In genomic region chr11:96977606-96978400, GRCm38 (mm10) we compare ENCODE assay signal across 8 mouse cellular contexts. TPM values are rescaled to one million over a fixed set of nuclear protein-coding genes. Genes with fewer than 3 reads are reported as not detected.
DNase-seq lines count a peak whose midpoint lies in the region; ATAC-seq and TF ChIP-seq lines count a peak whose summit lies in the region.

No protein-coding gene starts in this region.

- DNase-seq in MEL-GATA-1-ER (ENCODE audit: extremely low read depth, low read depth): peak; percentile 100
- peak; percentile 99 to 100 for DNase-seq in cerebellum, adult 2 months
- DNase-seq in forebrain, postnatal 0 days: peak; percentile 100
- DNase-seq in heart, postnatal 4 days: peak; percentile 98
- peak; percentile 100 for DNase-seq in layer of hippocampus, adult 8-10 months (ENCODE audit: low spot score in 2 of 2)
- peak; percentile 99 for DNase-seq in ovary, adult 18-20 months (ENCODE audit: low spot score)
- peak; percentile 99 for DNase-seq in thymus, postnatal 0 days (ENCODE audit: low spot score)

- H3K27me3 ChIP-seq in cerebellum, adult 2 months (ENCODE audit: control insufficient read depth, insufficient read depth, low read length): no peaks in the 10 kb centered on the region
- H3K27me3 ChIP-seq in forebrain, postnatal 0 days (ENCODE audit: insufficient read depth, low read length): no peaks in the 10 kb centered on the region
- no peaks in the 10 kb centered on the region for H3K27me3 ChIP-seq in lung, embryonic 15.5 days

- H3K4me2 ChIP-seq in forebrain, postnatal 0 days (ENCODE audit: low read depth): peak overlapping the region; percentile 79
- H3K4me2 ChIP-seq in lung, embryonic 15.5 days: peak overlapping the region; percentile 85

- TF ChIP-seq CTCF in cerebellum, adult 2 months (IDR thresholded peaks at IDR 0.05; ENCODE audit: borderline replicate concordance, insufficient read depth, low read depth, low read length): no peak
- TF ChIP-seq CTCF in forebrain, postnatal 0 days (IDR thresholded peaks at IDR 0.05; ENCODE audit: low read depth): no peak

- peaks cover 24% of the 10 kb centered on the region for H3K4me1 ChIP-seq in cerebellum, adult 2 months (ENCODE audit: control insufficient read depth, insufficient read depth, low read length)
- peaks cover 18% of the 10 kb centered on the region for H3K4me1 ChIP-seq in forebrain, postnatal 0 days (ENCODE audit: insufficient read depth)
- H3K4me1 ChIP-seq in lung, embryonic 15.5 days: peaks cover 27% of the 10 kb centered on the region

- H3K27ac ChIP-seq in cerebellum, adult 2 months (ENCODE audit: insufficient read depth, low read length): peak overlapping the region; percentile 94
- peak overlapping the region; percentile 97 for H3K27ac ChIP-seq in forebrain, postnatal 0 days (ENCODE audit: low read depth, low read length)
- H3K27ac ChIP-seq in lung, embryonic 15.5 days: peak overlapping the region; percentile 95

- TF ChIP-seq POLR2A in cerebellum, adult 2 months (IDR thresholded peaks at IDR 0.05; ENCODE audit: borderline replicate concordance, insufficient read depth, low read length): peak; percentile 82; the same call in 1 of the 2 replicates

- peak; percentile 97 for ATAC-seq in forebrain, postnatal 0 days
- ATAC-seq in lung, embryonic 15.5 days (ENCODE audit: borderline replicate concordance, extremely low read depth, low FRiP score, low TSS enrichment): peak; percentile 96

- peak overlapping the region; percentile 94 for H3K9ac ChIP-seq in forebrain, postnatal 0 days
- peak overlapping the region; percentile 95 for H3K9ac ChIP-seq in lung, embryonic 15.5 days

- H3K9me3 ChIP-seq in forebrain, postnatal 0 days (ENCODE audit: low read length): no peaks in the 10 kb centered on the region
- H3K9me3 ChIP-seq in lung, embryonic 15.5 days: no peaks in the 10 kb centered on the region

- H3K4me3 ChIP-seq in cerebellum, adult 2 months (replicated peaks; ENCODE audit: insufficient read depth, low read depth, low read length): peak overlapping the region; percentile 89
- peak overlapping the region; percentile 87 for H3K4me3 ChIP-seq in forebrain, postnatal 0 days (ENCODE audit: low read depth, low read length)
- H3K4me3 ChIP-seq in lung, embryonic 15.5 days: peak overlapping the region; percentile 84

- H3K36me3 ChIP-seq in forebrain, postnatal 0 days (ENCODE audit: insufficient read depth): no peaks in the 10 kb centered on the region
- no peaks in the 10 kb centered on the region for H3K36me3 ChIP-seq in lung, embryonic 15.5 days

- WGBS in cerebellum, adult 2 months: under 1% methylated on average over 45 of the region's 45 CpGs
- whole genome bisulfite sequencing in forebrain, postnatal 0 days: 2% methylated on average over 45 of the region's 45 CpGs
- WGBS in lung, embryonic 15.5 days: under 1% methylated on average over 45 of the region's 45 CpGs

RNA-seq across cellular contexts. Expression of gene Sp2, which starts 5.0 kb away (rescaled TPM):
- 15.4 and 18.4 TPM in 2 replicates for polyA plus RNA-seq in cerebellum, adult 2 months (2012; rRNA removed)
- total RNA-seq in forebrain, postnatal 0 days (2014; rRNA removed): 1.9 and 5.0 TPM in 2 replicates
- polyA plus RNA-seq in forebrain, postnatal 0 days (2015; fragmentation: Nextera tagmentation; extraction: Ambion mirVana): 13.5 and 14.8 TPM in 2 replicates
- 10 to 100 TPM; 18.8 to 19.3 TPM for total RNA-seq in heart, postnatal 4 days (2021)
- total RNA-seq in layer of hippocampus, adult 8-10 months (2022): 10 to 100 TPM in 3 of 4 experiments, 1 to 10 TPM in 1; 9.6 to 14.2 (median 11.8) TPM
- polyA plus RNA-seq in lung, embryonic 15.5 days (2015; fragmentation: Nextera tagmentation; extraction: Ambion mirVana): 15.7 and 17.9 TPM in 2 replicates
- polyA plus RNA-seq in thymus, postnatal 0 days (2015; fragmentation: Nextera tagmentation; extraction: Ambion mirVana): 19.2 and 21.9 TPM in 2 replicates

RNA-seq across cellular contexts. Expression of gene Pnpo, which starts 34.0 kb away (rescaled TPM):
- polyA plus RNA-seq in cerebellum, adult 2 months (2012; rRNA removed): 55.4 and 59.5 TPM in 2 replicates
- 26.2 and 30.3 TPM in 2 replicates for total RNA-seq in forebrain, postnatal 0 days (2014; rRNA removed)
- polyA plus RNA-seq in forebrain, postnatal 0 days (2015; fragmentation: Nextera tagmentation; extraction: Ambion mirVana): 28.1 and 33.1 TPM in 2 replicates
- 10 to 100 TPM; 10.6 to 16.7 TPM for total RNA-seq in heart, postnatal 4 days (2021)
- total RNA-seq in layer of hippocampus, adult 8-10 months (2022): 10 to 100 TPM; 38.1 to 41.5 (median 39.6) TPM
- polyA plus RNA-seq in lung, embryonic 15.5 days (2015; fragmentation: Nextera tagmentation; extraction: Ambion mirVana): 30.4 and 34.3 TPM in 2 replicates
- polyA plus RNA-seq in thymus, postnatal 0 days (2015; fragmentation: Nextera tagmentation; extraction: Ambion mirVana): 39.0 and 39.5 TPM in 2 replicates

RNA-seq across cellular contexts. Expression of gene Sp6, which starts 35.4 kb away (rescaled TPM):
- polyA plus RNA-seq in cerebellum, adult 2 months (2012; rRNA removed): 1.4 and 2.1 TPM in 2 replicates
- 0.85 and 0.86 TPM in 2 replicates for total RNA-seq in forebrain, postnatal 0 days (2014; rRNA removed)
- 0.35 and 0.75 TPM in 2 replicates for polyA plus RNA-seq in forebrain, postnatal 0 days (2015; fragmentation: Nextera tagmentation; extraction: Ambion mirVana)
- total RNA-seq in heart, postnatal 4 days (2021): not detected
- total RNA-seq in layer of hippocampus, adult 8-10 months (2022): 1 to 10 TPM in 3 of 4 experiments, under 1 TPM in 1; 0.83 to 1.7 (median 1.5) TPM
- polyA plus RNA-seq in lung, embryonic 15.5 days (2015; fragmentation: Nextera tagmentation; extraction: Ambion mirVana): 0.72 and 0.98 TPM in 2 replicates
- 1.7 TPM in 2 replicates for polyA plus RNA-seq in thymus, postnatal 0 days (2015; fragmentation: Nextera tagmentation; extraction: Ambion mirVana)

RNA-seq across cellular contexts. Expression of gene Prr15l, which starts 49.9 kb away (rescaled TPM):
- not detected in 2 replicates for polyA plus RNA-seq in cerebellum, adult 2 months (2012; rRNA removed)
- not detected in 2 replicates for total RNA-seq in forebrain, postnatal 0 days (2014; rRNA removed)
- 0.11 TPM in 1 of 2 replicates, not detected in the other for polyA plus RNA-seq in forebrain, postnatal 0 days (2015; fragmentation: Nextera tagmentation; extraction: Ambion mirVana)
- total RNA-seq in heart, postnatal 4 days (2021): under 1 TPM; 0.32 to 0.36 TPM
- not detected for total RNA-seq in layer of hippocampus, adult 8-10 months (2022)
- polyA plus RNA-seq in lung, embryonic 15.5 days (2015; fragmentation: Nextera tagmentation; extraction: Ambion mirVana): 38.2 and 40.1 TPM in 2 replicates
- 1.0 and 1.5 TPM in 2 replicates for polyA plus RNA-seq in thymus, postnatal 0 days (2015; fragmentation: Nextera tagmentation; extraction: Ambion mirVana)

RNA-seq across cellular contexts. Expression of gene Scrn2, which starts 51.9 kb away (rescaled TPM):
- polyA plus RNA-seq in cerebellum, adult 2 months (2012; rRNA removed): 12.2 and 13.9 TPM in 2 replicates
- 14.8 and 17.9 TPM in 2 replicates for total RNA-seq in forebrain, postnatal 0 days (2014; rRNA removed)
- polyA plus RNA-seq in forebrain, postnatal 0 days (2015; fragmentation: Nextera tagmentation; extraction: Ambion mirVana): 10.2 and 11.3 TPM in 2 replicates
- total RNA-seq in heart, postnatal 4 days (2021): 10 to 100 TPM; 12.1 to 15.3 TPM
- total RNA-seq in layer of hippocampus, adult 8-10 months (2022): 1 to 10 TPM; 4.3 to 6.9 (median 6.3) TPM
- polyA plus RNA-seq in lung, embryonic 15.5 days (2015; fragmentation: Nextera tagmentation; extraction: Ambion mirVana): 31.2 and 31.9 TPM in 2 replicates
- 23.1 and 25.8 TPM in 2 replicates for polyA plus RNA-seq in thymus, postnatal 0 days (2015; fragmentation: Nextera tagmentation; extraction: Ambion mirVana)

Comparison
In these comparisons a context has a peak if more than half of its experiments do, and no peak if none do; other contexts are left out.
1. Peak in every context shown above with its lines: DNase-seq, ATAC-seq, H3K4me3 ChIP-seq and H3K27ac ChIP-seq.